Mouse (Mus musculus) T-cell, adult 66 days (primary cell): ENCODE results near the gene Gm8764. TPM values are rescaled to one million over a fixed set of nuclear protein-coding genes. Genes with fewer than 3 reads are reported as not detected.

Experiments
- total RNA-seq, 2 experiments: library from RNA; stranded (reverse); gene quantifications; 3 replicates in 1 of 2; 4 replicates in 1 of 2; pipeline ENCODE4 v1.2.4; 2023

Gene Gm8764
- not detected for total RNA-seq

GRCm38 (mm10) chr10:104159706-104160105 is at the start of gene Gm8764:
TSS of gene Gm8764 (plus strand) at chr10:104160006.

GRCm38 (mm10) chr10:104142687-104143086 is 17.1 kb upstream of the Gm8764 start, which contains the start of gene Gm21293:
TSS of gene Gm21293 (plus strand) at chr10:104142987.

GRCm38 (mm10) chr10:104151197-104151596 is 8.6 kb upstream of the Gm8764 start, which contains the start of gene Gm6763:
TSS of gene Gm6763 (plus strand) at chr10:104151497.

GRCm38 (mm10) chr10:104168215-104168614 is 8.4 kb downstream of the Gm8764 start, which contains the start of gene Gm21304:
TSS of gene Gm21304 (plus strand) at chr10:104168515.

GRCm38 (mm10) chr10:104176724-104177123 is 16.9 kb downstream of the Gm8764 start, which contains the start of gene Gm21312:
TSS of gene Gm21312 (plus strand) at chr10:104177024.

GRCm38 (mm10) chr10:104185233-104185632 is 25.4 kb downstream of the Gm8764 start, which contains the start of gene Gm20765:
TSS of gene Gm20765 (plus strand) at chr10:104185533.

GRCm38 (mm10) chr10:104193742-104194141 is 33.9 kb downstream of the Gm8764 start, which contains the start of gene Gm4340:
TSS of gene Gm4340 (plus strand) at chr10:104194042.

Other genes starting within 250 kb of the Gm8764 start
- not detected for gene Gm21293, start 17.0 kb upstream of the Gm8764 start, total RNA-seq
- gene Gm6763, start 8.5 kb upstream of the Gm8764 start, total RNA-seq: not detected
- not detected for gene Gm21304, start 8.5 kb downstream of the Gm8764 start, total RNA-seq
- not detected for gene Gm21312, start 17.0 kb downstream of the Gm8764 start, total RNA-seq
- not detected for gene Gm20765, start 25.5 kb downstream of the Gm8764 start, total RNA-seq
- not detected for gene Gm4340, start 34.0 kb downstream of the Gm8764 start, total RNA-seq